Mouse (Mus musculus): ENCODE measurements around the gene Ablim1.

- TF ChIP-seq CTCF (IDR thresholded peaks at IDR 0.05; ENCODE audit: low read depth) (peak; percentile 43), EP300 (optimal IDR thresholded peaks at IDR 0.05) (no peak)
Measured at GRCm38 (mm10) chr19:57007291-57007690, 307.4 kb downstream of the Ablim1 start.

All from stomach, postnatal 0 days (tissue).